Mouse (Mus musculus): ENCODE results near the gene Hmg20b. TPM values are rescaled to one million over a fixed set of nuclear protein-coding genes. Genes with fewer than 3 reads are reported as not detected.

Gene Hmg20b
- polyA plus RNA-seq, 1 experiment from 2014 or later = 98.6 TPM

DNA sequence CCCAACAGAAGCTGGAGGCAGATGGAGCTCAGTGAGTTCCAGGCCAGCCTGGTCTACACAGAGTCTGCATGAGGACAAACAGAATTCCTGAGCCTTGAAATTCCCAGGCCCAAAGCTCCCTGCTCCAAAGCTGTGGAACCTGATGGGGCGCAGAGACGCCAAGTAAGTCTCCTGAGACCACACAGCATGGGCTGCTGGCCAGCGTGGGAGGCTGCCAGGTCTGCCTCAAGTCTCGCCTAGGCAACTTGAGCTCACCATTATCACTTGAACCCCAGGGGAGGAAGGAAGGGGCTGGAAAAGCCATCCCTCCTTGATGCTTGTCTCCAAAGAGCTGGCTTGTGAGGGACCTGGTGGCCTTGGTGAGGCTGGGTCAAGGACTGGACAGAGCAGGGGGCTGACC, 20.3 kb downstream of the Hmg20b start:
- H3K9ac ChIP-seq (replicated peaks; ENCODE audit: low read depth, low read length) = peak overlapping the region; percentile 41; the same call in 1 of the 2 replicates
- 64% methylated on average over 4 of the region's 4 CpGs for WGBS

DNA sequence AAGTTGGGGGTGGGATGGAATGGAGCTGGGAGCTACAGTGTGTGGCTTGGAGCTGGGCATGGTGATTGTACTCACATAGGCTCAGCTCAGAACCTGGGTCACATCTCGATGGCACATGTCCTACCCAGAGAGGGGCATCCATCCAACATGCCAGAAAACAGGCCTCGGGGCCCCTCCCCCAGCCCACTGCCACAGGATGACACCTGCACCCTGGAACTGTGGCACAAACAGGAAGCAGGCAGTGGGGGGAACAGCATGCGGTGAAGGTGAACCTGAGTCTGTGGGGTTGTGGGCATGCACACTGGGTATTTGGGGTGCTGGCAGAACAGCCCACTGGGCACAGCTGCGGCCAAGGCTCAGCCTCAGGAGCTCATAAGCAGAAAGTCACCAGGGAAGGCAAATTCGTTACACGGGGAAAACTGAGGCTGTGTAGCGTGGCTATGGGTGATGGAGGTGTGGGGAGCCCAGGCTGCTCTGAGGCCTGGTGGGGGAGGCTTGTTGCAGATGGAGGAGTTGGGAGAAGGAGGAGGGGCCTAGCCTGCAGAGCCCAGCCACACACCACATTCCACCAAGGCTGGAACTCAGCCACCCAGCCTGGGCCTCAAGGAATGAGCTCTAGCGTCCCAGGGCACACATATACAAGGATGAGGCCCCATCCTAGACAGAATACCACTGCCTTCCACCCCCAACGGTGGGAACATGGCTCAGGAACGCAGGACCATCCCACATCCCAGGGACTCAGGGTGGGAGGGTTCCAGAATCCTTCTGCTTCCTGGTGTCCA, 20.9 kb downstream of the Hmg20b start:
- peak overlapping the region; percentile 41; the same call in 1 of the 2 replicates for H3K9ac ChIP-seq (replicated peaks; ENCODE audit: low read depth, low read length)
- peak; percentile 77; the same call in 1 of the 2 replicates for ATAC-seq (ENCODE audit: insufficient number of reproducible peaks, insufficient read depth, low FRiP score, low read depth)

More for the DNA sequence above, 20.3 kb downstream of the Hmg20b start:
- Histone ChIP-seq H3K27me3 (ENCODE audit: control insufficient read depth, insufficient read depth, low read length) (0 out of 2 replicates have a peak, but pooled peaks cover 5% of the 10 kb centered on the region), H3K9me3 (ENCODE audit: control insufficient read depth, low read depth, low read length) (no peaks in the 10 kb centered on the region), H3K4me1 (ENCODE audit: control insufficient read depth, insufficient read depth, low read length) (peaks cover 35% of the 10 kb centered on the region), H3K27ac (ENCODE audit: low read length) (peak overlapping the region; percentile 85), H3K4me2 (replicated peaks; ENCODE audit: low read depth, low read length) (peak overlapping the region; percentile 36), H3K36me3 (ENCODE audit: control insufficient read depth, insufficient read depth, low read length) (peaks cover 23% of the 10 kb centered on the region), H3K4me3 (ENCODE audit: low read depth, low read length) (peak overlapping the region; percentile 26; the same call in 1 of the 2 replicates)
- no peak; the same call in 1 of the 2 replicates for ATAC-seq (ENCODE audit: insufficient number of reproducible peaks, insufficient read depth, low FRiP score, low read depth)

DNA sequence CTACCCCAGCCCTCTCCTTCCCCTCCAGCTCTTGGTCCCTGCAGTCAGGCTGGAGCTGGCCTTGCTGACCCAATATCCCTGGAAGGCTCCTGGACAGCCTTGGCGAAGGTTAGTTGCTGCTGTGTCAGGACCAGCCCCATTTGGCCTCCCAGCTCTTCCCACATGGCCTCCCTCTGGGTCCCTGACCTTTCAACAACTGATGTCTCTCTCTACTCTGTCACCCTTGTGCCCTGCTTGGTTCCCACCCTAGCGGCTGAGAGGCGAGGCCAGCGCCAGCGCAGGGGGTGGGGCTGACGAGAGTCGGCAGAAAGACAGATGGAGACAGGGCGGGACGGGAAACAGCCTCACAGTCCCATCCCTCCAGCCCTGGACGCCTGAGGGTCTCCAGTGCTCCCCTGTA, 21.9 kb downstream of the Hmg20b start, which contains the start of gene Tbxa2r:
TSS of gene Tbxa2r (plus strand) at position 346 of the 400 bp plus-strand sequence.
- H3K4me3 ChIP-seq (ENCODE audit: low read depth, low read length) = peak within 1 kb of the TSS; percentile 26
- 10% methylated on average over 10 of the region's 10 CpGs for WGBS
- no peak for ATAC-seq (ENCODE audit: insufficient number of reproducible peaks, insufficient read depth, low FRiP score, low read depth)

More for the DNA sequence above, 20.9 kb downstream of the Hmg20b start:
- no peaks in the 10 kb centered on the region for H3K9me3 ChIP-seq (ENCODE audit: control insufficient read depth, low read depth, low read length)
- H3K27ac ChIP-seq (ENCODE audit: low read length) = peak overlapping the region; percentile 85
- peaks cover 29% of the 10 kb centered on the region for H3K36me3 ChIP-seq (ENCODE audit: control insufficient read depth, insufficient read depth, low read length)
- peaks cover 29% of the 10 kb centered on the region for H3K4me1 ChIP-seq (ENCODE audit: control insufficient read depth, insufficient read depth, low read length)
- 0 out of 2 replicates have a peak, but pooled peaks cover 5% of the 10 kb centered on the region for H3K27me3 ChIP-seq (ENCODE audit: control insufficient read depth, insufficient read depth, low read length)
- peak overlapping the region; percentile 26 for H3K4me3 ChIP-seq (ENCODE audit: low read depth, low read length)
- 43% methylated on average over 10 of the region's 10 CpGs for whole genome bisulfite sequencing
- H3K4me2 ChIP-seq (replicated peaks; ENCODE audit: low read depth, low read length) = peak overlapping the region; percentile 36

DNA sequence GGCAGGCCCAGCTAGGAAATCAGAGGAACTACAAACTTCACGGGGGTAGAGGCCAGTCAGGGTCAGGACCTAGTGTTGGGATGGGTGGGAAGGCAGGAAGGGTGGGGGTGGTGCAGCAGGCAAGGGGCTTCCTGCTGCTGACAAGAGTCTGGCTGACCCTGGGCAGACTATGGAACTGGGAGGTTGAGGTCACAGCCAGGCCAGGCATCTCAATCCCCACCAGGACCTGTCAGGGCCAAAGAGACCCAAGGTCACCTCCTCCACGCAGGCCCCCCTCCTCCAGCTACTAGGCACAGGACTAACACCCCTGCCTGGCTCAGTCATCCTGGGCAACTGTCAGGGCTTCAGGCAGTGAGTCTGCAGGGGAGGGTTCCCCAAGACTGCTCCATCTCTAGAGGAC, 22.3 kb downstream of the Hmg20b start:
- Histone ChIP-seq H3K9ac (replicated peaks; ENCODE audit: low read depth, low read length) (no peak overlapping the region), H3K27ac (ENCODE audit: low read length) (peak overlapping the region; percentile 85; the same call in 1 of the 2 replicates), H3K9me3 (ENCODE audit: control insufficient read depth, low read depth, low read length) (no peaks in the 10 kb centered on the region), H3K4me1 (ENCODE audit: control insufficient read depth, insufficient read depth, low read length) (peaks cover 28% of the 10 kb centered on the region), H3K27me3 (ENCODE audit: control insufficient read depth, insufficient read depth, low read length) (0 out of 2 replicates have a peak, but pooled peaks cover 5% of the 10 kb centered on the region), H3K4me2 (replicated peaks; ENCODE audit: low read depth, low read length) (peak overlapping the region; percentile 36), H3K36me3 (ENCODE audit: control insufficient read depth, insufficient read depth, low read length) (peaks cover 43% of the 10 kb centered on the region), H3K4me3 (ENCODE audit: low read depth, low read length) (0 out of 2 replicates have a peak overlapping the region, but pooled peaks have one; percentile 26)
- ATAC-seq (ENCODE audit: insufficient number of reproducible peaks, insufficient read depth, low FRiP score, low read depth) = no peak
- 18% methylated on average over 2 of the region's 2 CpGs for WGBS

More for the DNA sequence above, 21.9 kb downstream of the Hmg20b start, which contains the start of gene Tbxa2r:
- no peaks in the 10 kb centered on the region for H3K9me3 ChIP-seq (ENCODE audit: control insufficient read depth, low read depth, low read length)
- peak within 1 kb of the TSS; percentile 41; the same call in 1 of the 2 replicates for H3K9ac ChIP-seq (replicated peaks; ENCODE audit: low read depth, low read length)
- peaks cover 39% of the 10 kb centered on the region for H3K36me3 ChIP-seq (ENCODE audit: control insufficient read depth, insufficient read depth, low read length)
- H3K4me2 ChIP-seq (replicated peaks; ENCODE audit: low read depth, low read length) = peak within 1 kb of the TSS; percentile 36
- H3K4me1 ChIP-seq (ENCODE audit: control insufficient read depth, insufficient read depth, low read length) = peaks cover 28% of the 10 kb centered on the region
- peak within 1 kb of the TSS; percentile 85 for H3K27ac ChIP-seq (ENCODE audit: low read length)
- 0 out of 2 replicates have a peak, but pooled peaks cover 5% of the 10 kb centered on the region for H3K27me3 ChIP-seq (ENCODE audit: control insufficient read depth, insufficient read depth, low read length)

GRCm38 (mm10) chr10:81326858-81327257, 23.4 kb downstream of the Hmg20b start:
- H3K9me3 ChIP-seq (ENCODE audit: control insufficient read depth, low read depth, low read length) = no peaks in the 10 kb centered on the region
- no peak overlapping the region for H3K4me2 ChIP-seq (replicated peaks; ENCODE audit: low read depth, low read length)
- peaks cover 51% of the 10 kb centered on the region for H3K36me3 ChIP-seq (ENCODE audit: control insufficient read depth, insufficient read depth, low read length)
- H3K27me3 ChIP-seq (ENCODE audit: control insufficient read depth, insufficient read depth, low read length) = no peaks in the 10 kb centered on the region
- H3K27ac ChIP-seq (ENCODE audit: low read length) = peak overlapping the region; percentile 7; the same call in 1 of the 2 replicates
- no peak overlapping the region for H3K4me3 ChIP-seq (ENCODE audit: low read depth, low read length)
- peaks cover 30% of the 10 kb centered on the region for H3K4me1 ChIP-seq (ENCODE audit: control insufficient read depth, insufficient read depth, low read length)
- no peak overlapping the region for H3K9ac ChIP-seq (replicated peaks; ENCODE audit: low read depth, low read length)
- WGBS = 85% methylated on average over 6 of the region's 6 CpGs
- ATAC-seq (ENCODE audit: insufficient number of reproducible peaks, insufficient read depth, low FRiP score, low read depth) = no peak

DNA sequence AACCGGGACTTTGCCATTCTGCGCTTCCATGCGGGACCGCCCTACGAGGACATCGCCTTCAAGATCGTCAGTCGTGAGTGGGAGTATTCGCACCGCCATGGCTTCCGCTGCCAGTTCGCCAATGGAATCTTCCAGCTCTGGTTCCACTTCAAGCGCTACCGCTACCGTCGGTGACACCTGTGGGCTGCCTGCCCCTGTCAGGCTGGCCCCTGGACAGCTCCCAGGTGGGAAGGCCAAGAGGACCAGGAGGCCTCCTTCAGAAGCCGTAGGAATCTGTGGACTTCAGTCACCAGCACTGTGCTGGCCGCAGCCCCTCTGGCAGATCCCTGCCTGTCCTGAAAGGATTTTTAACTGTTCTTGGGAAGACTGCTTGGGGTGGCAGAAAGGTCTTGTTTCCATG, 24.5 kb downstream of the Hmg20b start:
- Histone ChIP-seq H3K4me3 (ENCODE audit: low read depth, low read length) (no peak overlapping the region), H3K4me2 (replicated peaks; ENCODE audit: low read depth, low read length) (no peak overlapping the region), H3K27me3 (ENCODE audit: control insufficient read depth, insufficient read depth, low read length) (no peaks in the 10 kb centered on the region), H3K36me3 (ENCODE audit: control insufficient read depth, insufficient read depth, low read length) (peaks cover 51% of the 10 kb centered on the region), H3K4me1 (ENCODE audit: control insufficient read depth, insufficient read depth, low read length) (peaks cover 31% of the 10 kb centered on the region), H3K27ac (ENCODE audit: low read length) (no peak overlapping the region), H3K9ac (replicated peaks; ENCODE audit: low read depth, low read length) (no peak overlapping the region), H3K9me3 (ENCODE audit: control insufficient read depth, low read depth, low read length) (no peaks in the 10 kb centered on the region)
- 92% methylated on average over 18 of the region's 18 CpGs for WGBS
- no peak for ATAC-seq (ENCODE audit: insufficient number of reproducible peaks, insufficient read depth, low FRiP score, low read depth)

GRCm38 (mm10) chr10:81325176-81325575, 25.1 kb downstream of the Hmg20b start:
- 93% methylated on average over 21 of the region's 21 CpGs for WGBS
- no peaks in the 10 kb centered on the region for H3K27me3 ChIP-seq (ENCODE audit: control insufficient read depth, insufficient read depth, low read length)
- no peak for ATAC-seq (ENCODE audit: insufficient number of reproducible peaks, insufficient read depth, low FRiP score, low read depth)
- H3K36me3 ChIP-seq (ENCODE audit: control insufficient read depth, insufficient read depth, low read length) = peaks cover 51% of the 10 kb centered on the region
- no peaks in the 10 kb centered on the region for H3K9me3 ChIP-seq (ENCODE audit: control insufficient read depth, low read depth, low read length)
- H3K4me3 ChIP-seq (ENCODE audit: low read depth, low read length) = no peak overlapping the region
- H3K9ac ChIP-seq (replicated peaks; ENCODE audit: low read depth, low read length) = no peak overlapping the region
- H3K4me2 ChIP-seq (replicated peaks; ENCODE audit: low read depth, low read length) = no peak overlapping the region
- peaks cover 26% of the 10 kb centered on the region for H3K4me1 ChIP-seq (ENCODE audit: control insufficient read depth, insufficient read depth, low read length)
- no peak overlapping the region for H3K27ac ChIP-seq (ENCODE audit: low read length)

GRCm38 (mm10) chr10:81323791-81324530, 26.3 kb downstream of the Hmg20b start:
- Histone ChIP-seq H3K36me3 (ENCODE audit: control insufficient read depth, insufficient read depth, low read length) (peaks cover 51% of the 10 kb centered on the region), H3K9me3 (ENCODE audit: control insufficient read depth, low read depth, low read length) (no peaks in the 10 kb centered on the region), H3K4me3 (ENCODE audit: low read depth, low read length) (no peak overlapping the region), H3K4me1 (ENCODE audit: control insufficient read depth, insufficient read depth, low read length) (peaks cover 22% of the 10 kb centered on the region), H3K27me3 (ENCODE audit: control insufficient read depth, insufficient read depth, low read length) (no peaks in the 10 kb centered on the region), H3K27ac (ENCODE audit: low read length) (no peak overlapping the region), H3K4me2 (replicated peaks; ENCODE audit: low read depth, low read length) (no peak overlapping the region), H3K9ac (replicated peaks; ENCODE audit: low read depth, low read length) (no peak overlapping the region)
- no peak for ATAC-seq (ENCODE audit: insufficient number of reproducible peaks, insufficient read depth, low FRiP score, low read depth)
- WGBS = 94% methylated on average over 18 of the region's 18 CpGs

Data from stomach, embryonic 14.5 days (tissue).